Mouse (Mus musculus): ENCODE measurements around the gene Slc25a30. TPM values are rescaled to one million over a fixed set of nuclear protein-coding genes. Genes with fewer than 3 reads are reported as not detected.

The Slc25a30 gene
- polyA plus RNA-seq, 1 experiment from 2014 or later = 5.3 TPM

DNA sequence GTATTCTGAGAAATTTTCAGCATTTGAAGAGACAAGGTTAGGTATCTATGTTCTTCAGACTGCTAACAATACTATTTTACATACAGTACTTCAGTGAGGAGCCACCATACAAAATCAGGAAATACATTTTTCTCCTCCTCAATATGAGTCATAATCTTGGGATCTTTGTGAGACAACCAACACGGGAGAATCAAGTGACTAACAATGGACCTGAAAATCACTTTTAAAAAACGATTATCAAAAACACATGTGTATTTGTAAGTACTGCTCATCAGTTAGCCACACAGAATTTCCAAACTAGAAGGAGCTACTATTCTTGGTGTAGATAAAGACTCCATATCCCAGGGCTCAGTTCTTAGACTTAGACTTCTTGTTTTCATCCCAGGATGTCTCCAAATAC lies 55.5 kb downstream of the Slc25a30 start:
- 66% methylated on average over 2 of the region's 2 CpGs for WGBS
- H3K4me2 ChIP-seq (replicated peaks) = no peak overlapping the region
- H3K4me1 ChIP-seq = no peaks in the 10 kb centered on the region
- H3K9ac ChIP-seq = no peak overlapping the region
- H3K4me3 ChIP-seq = no peak overlapping the region
- ATAC-seq (ENCODE audit: insufficient number of reproducible peaks, insufficient read depth, low FRiP score, low TSS enrichment) = no peak
- H3K27me3 ChIP-seq = no peaks in the 10 kb centered on the region
- H3K27ac ChIP-seq = no peak overlapping the region
- H3K36me3 ChIP-seq = peaks cover 57% of the 10 kb centered on the region
- H3K9me3 ChIP-seq = no peaks in the 10 kb centered on the region

DNA sequence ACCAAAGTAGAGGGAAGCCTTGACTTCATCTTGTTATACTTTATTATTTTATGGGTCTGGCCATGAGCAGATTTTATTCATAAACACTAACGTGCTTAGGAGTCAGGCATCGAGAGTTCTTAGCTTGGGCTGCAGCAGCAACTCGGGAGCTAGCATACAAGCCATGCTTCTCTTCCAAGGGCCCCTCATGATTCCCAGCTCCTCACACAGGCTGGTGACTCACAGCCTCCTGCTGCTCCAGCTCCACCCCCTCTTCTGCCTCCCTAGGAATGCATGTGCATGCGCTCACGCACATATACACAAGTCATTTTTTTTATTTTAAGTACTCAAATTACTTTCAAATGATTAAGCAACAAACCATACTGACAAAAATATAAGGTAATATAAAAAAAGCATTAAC lies 58.7 kb downstream of the Slc25a30 start:
- no peak for ATAC-seq (ENCODE audit: insufficient number of reproducible peaks, insufficient read depth, low FRiP score, low TSS enrichment)
- 87% methylated on average over 5 of the region's 5 CpGs for WGBS

DNA sequence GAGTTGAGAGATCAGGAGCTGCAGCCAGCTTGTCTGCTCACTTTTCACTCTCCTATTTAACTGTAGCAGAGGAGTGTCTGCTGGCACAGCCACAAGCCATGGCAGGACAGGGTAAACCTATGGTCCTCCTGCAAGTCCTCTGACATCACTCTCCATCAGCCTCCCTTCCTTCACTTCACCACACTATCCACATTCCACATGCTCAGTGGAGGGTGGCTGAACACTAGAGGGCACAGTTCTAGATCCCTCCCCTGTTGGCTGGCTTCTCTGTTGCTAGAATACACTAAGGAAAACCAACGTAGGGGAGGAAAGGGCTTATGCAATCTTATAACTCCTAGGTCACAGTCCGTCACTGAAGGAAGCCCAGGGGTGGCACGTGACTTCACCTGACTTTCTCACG lies 59.8 kb downstream of the Slc25a30 start:
- Histone ChIP-seq H3K4me3 (no peak overlapping the region), H3K4me2 (replicated peaks) (no peak overlapping the region), H3K27me3 (no peaks in the 10 kb centered on the region), H3K9ac (no peak overlapping the region), H3K9me3 (no peaks in the 10 kb centered on the region), H3K36me3 (peaks cover 55% of the 10 kb centered on the region), H3K27ac (no peak overlapping the region), H3K4me1 (no peaks in the 10 kb centered on the region)
- 77% methylated on average over 4 of the region's 4 CpGs for WGBS
- ATAC-seq (ENCODE audit: insufficient number of reproducible peaks, insufficient read depth, low FRiP score, low TSS enrichment) = no peak

More for the DNA sequence above, 58.7 kb downstream of the Slc25a30 start:
- H3K9me3 ChIP-seq = no peaks in the 10 kb centered on the region
- H3K27me3 ChIP-seq = no peaks in the 10 kb centered on the region
- no peaks in the 10 kb centered on the region for H3K4me1 ChIP-seq
- peaks cover 57% of the 10 kb centered on the region for H3K36me3 ChIP-seq
- no peak overlapping the region for H3K9ac ChIP-seq
- H3K4me2 ChIP-seq (replicated peaks) = no peak overlapping the region
- no peak overlapping the region for H3K4me3 ChIP-seq
- no peak overlapping the region for H3K27ac ChIP-seq

DNA sequence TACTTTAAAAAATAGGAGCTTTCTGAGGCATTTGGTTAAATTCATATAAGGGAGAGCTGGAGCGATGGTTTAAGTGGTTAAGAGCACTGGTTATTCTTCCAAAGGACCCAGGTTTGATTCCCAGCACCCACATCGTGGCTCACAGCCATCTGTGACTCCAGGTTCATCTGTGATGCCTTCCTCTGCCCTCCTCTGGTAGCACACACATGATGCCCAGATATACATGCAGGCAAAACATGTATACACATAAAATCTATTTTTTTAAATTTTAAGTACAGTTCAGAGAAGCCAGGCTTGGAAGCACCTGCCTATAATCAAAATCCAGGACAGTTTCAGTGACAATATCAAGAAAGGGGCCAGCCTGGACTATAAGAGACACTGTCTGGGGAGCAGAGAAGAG lies 64.0 kb downstream of the Slc25a30 start:
- no peaks in the 10 kb centered on the region for H3K27me3 ChIP-seq
- H3K4me3 ChIP-seq = no peak overlapping the region
- WGBS = 92% methylated on average over 2 of the region's 2 CpGs
- H3K9me3 ChIP-seq = no peaks in the 10 kb centered on the region
- no peak overlapping the region for H3K4me2 ChIP-seq (replicated peaks)
- no peak overlapping the region for H3K9ac ChIP-seq
- H3K27ac ChIP-seq = no peak overlapping the region
- no peak for ATAC-seq (ENCODE audit: insufficient number of reproducible peaks, insufficient read depth, low FRiP score, low TSS enrichment)
- H3K4me1 ChIP-seq = no peaks in the 10 kb centered on the region
- H3K36me3 ChIP-seq = peaks cover 60% of the 10 kb centered on the region

DNA sequence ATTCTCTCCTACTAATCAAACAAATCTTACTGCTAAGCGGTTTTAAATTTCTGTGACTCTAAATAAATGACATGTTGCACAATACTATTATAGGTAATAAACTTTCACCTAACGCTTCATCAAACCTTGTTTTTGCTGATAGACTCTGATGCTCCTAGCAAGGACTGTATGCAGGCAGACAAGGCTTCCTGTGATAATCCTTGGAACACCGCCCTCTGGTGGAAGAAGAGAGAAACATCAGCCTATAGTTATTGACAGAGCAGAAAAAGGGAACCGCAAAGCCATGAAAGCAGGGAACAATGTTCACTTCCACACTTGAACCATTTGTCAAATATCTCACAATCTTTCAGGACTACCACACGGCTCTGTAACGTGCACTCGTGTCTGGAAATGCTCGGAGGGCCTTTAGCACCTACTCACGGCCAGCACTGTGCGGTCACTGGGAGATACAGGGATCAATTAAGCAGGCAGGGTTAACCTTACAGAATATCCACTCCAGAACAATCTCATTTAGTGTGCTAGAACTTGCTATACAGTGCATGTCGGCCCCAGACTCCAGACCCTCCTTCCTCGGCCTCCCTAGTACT lies 64.8 kb downstream of the Slc25a30 start:
- Histone ChIP-seq H3K9me3 (no peaks in the 10 kb centered on the region), H3K36me3 (peaks cover 62% of the 10 kb centered on the region), H3K27ac (no peak overlapping the region), H3K27me3 (no peaks in the 10 kb centered on the region), H3K4me2 (replicated peaks) (no peak overlapping the region), H3K4me3 (no peak overlapping the region), H3K4me1 (no peaks in the 10 kb centered on the region), H3K9ac (no peak overlapping the region)
- WGBS = 62% methylated on average over 12 of the region's 12 CpGs
- no peak for ATAC-seq (ENCODE audit: insufficient number of reproducible peaks, insufficient read depth, low FRiP score, low TSS enrichment)

DNA sequence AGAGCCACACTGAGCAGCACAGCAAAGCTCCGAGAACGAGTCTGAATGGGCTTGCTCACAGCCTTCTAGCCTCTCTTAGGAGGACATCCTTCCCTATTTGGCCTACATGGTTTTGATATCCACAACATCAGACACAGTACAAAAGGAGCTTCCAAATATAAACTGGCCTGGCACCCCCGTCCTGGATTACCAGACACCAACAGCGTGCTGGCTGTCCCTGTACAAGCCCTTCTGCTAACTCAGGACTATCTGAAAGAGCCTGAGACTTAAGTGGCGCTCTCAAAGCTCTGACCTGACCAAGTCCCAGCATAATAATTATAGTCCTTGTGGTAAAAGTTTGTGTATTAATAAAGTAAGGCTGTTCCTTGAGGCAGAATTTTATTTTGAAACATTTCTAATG lies 66.7 kb downstream of the Slc25a30 start:
- Histone ChIP-seq H3K27ac (no peak overlapping the region), H3K4me3 (no peak overlapping the region), H3K27me3 (no peaks in the 10 kb centered on the region), H3K4me1 (no peaks in the 10 kb centered on the region), H3K4me2 (replicated peaks) (no peak overlapping the region), H3K9ac (no peak overlapping the region), H3K9me3 (no peaks in the 10 kb centered on the region), H3K36me3 (peaks cover 71% of the 10 kb centered on the region)
- WGBS = 88% methylated on average over 5 of the region's 5 CpGs
- no peak for ATAC-seq (ENCODE audit: insufficient number of reproducible peaks, insufficient read depth, low FRiP score, low TSS enrichment)

DNA sequence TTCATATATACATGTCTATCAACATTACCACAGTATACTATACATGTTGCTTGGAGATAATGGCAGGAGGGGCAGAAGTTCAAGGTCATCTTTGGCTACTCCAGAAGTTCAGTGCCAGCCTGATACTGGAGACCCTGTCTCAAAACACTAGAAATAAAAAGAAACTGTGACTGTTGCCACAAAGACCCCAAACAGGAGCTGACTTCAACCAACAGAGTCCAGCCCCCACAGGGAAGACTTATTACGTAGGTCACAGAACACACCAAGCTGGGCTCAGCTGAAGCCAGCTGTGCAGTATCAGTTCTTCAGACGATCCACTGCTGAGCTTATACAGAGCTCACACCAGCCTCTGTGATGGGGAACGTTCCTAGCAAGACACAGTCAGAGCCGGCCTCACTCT lies 70.4 kb downstream of the Slc25a30 start:
- H3K36me3 ChIP-seq = peaks cover 70% of the 10 kb centered on the region
- no peaks in the 10 kb centered on the region for H3K27me3 ChIP-seq
- no peak for ATAC-seq (ENCODE audit: insufficient number of reproducible peaks, insufficient read depth, low FRiP score, low TSS enrichment)
- H3K9ac ChIP-seq = no peak overlapping the region
- no peak overlapping the region for H3K27ac ChIP-seq
- H3K9me3 ChIP-seq = no peaks in the 10 kb centered on the region
- WGBS = 94% methylated on average over 4 of the region's 4 CpGs
- H3K4me3 ChIP-seq = no peak overlapping the region
- no peaks in the 10 kb centered on the region for H3K4me1 ChIP-seq
- no peak overlapping the region for H3K4me2 ChIP-seq (replicated peaks)

DNA sequence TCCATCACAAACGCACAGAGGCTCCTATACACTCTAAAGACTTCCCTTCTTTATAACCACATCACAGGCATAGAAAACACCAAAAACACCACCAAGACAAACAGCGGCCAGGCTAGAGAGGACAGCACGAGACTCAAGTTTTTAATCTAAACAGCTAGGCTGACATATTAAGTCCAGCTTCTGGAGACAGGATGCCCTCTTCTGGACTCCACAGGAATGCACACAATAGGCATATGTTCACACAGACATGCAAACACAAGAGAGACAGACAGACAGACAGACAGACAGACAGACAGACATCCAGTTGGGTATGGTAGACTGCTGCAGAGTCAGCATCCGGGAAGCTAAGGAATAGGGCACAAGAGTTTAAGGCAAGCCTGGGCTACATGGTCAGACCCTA lies 73.2 kb downstream of the Slc25a30 start:
- H3K27me3 ChIP-seq = no peaks in the 10 kb centered on the region
- H3K9ac ChIP-seq = no peak overlapping the region
- H3K4me3 ChIP-seq = no peak overlapping the region
- no peak overlapping the region for H3K27ac ChIP-seq
- H3K4me2 ChIP-seq (replicated peaks) = no peak overlapping the region
- ATAC-seq (ENCODE audit: insufficient number of reproducible peaks, insufficient read depth, low FRiP score, low TSS enrichment) = no peak
- H3K9me3 ChIP-seq = no peaks in the 10 kb centered on the region
- no peaks in the 10 kb centered on the region for H3K4me1 ChIP-seq
- WGBS = 82% methylated on average over 4 of the region's 4 CpGs
- peaks cover 73% of the 10 kb centered on the region for H3K36me3 ChIP-seq

DNA sequence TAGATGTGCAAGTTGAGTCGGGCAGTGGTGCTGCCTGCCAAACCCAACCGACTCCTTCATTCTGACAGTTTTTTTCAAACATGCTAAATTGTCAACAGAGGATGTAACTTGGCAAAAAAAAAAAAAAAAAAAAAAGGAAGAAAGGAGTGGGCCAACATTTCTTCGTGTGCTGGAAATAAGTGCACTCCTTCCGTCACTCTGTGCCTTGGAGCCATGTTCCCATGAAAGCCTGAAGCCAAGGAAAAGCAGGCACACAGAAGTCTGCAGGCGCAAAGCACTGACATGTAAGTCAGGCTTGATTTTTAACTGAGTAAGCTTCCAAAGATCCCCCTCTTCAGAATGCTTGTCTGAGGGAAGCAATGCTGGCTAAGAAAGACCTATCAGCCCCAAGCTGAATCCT lies 74.2 kb downstream of the Slc25a30 start:
- Histone ChIP-seq H3K9me3 (no peaks in the 10 kb centered on the region), H3K27me3 (no peaks in the 10 kb centered on the region), H3K27ac (no peak overlapping the region), H3K4me1 (no peaks in the 10 kb centered on the region), H3K4me3 (no peak overlapping the region), H3K4me2 (replicated peaks) (no peak overlapping the region), H3K36me3 (peaks cover 73% of the 10 kb centered on the region), H3K9ac (no peak overlapping the region)
- no peak for ATAC-seq (ENCODE audit: insufficient number of reproducible peaks, insufficient read depth, low FRiP score, low TSS enrichment)
- WGBS = 88% methylated on average over 5 of the region's 5 CpGs

DNA sequence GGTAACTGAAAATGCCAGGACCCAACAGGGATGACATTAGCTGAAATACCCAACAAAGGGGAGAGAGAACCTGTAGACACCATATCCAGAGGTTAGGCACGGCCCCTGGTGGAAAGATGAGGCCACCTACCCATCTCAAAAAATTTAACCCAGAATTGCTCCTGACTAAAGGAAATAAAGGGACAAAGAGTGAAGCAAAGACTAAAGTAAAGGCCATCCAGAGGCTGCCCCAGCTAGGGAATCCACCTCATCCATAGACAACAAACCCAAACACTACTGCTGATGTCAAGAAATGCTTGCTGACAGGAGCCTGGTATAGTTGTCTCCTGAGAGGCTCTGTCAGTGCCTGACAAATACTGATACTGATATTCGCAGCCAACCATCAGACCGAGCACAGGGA lies 75.1 kb downstream of the Slc25a30 start:
- H3K4me3 ChIP-seq = no peak overlapping the region
- no peaks in the 10 kb centered on the region for H3K27me3 ChIP-seq
- H3K4me1 ChIP-seq = no peaks in the 10 kb centered on the region
- H3K27ac ChIP-seq = no peak overlapping the region
- H3K9ac ChIP-seq = no peak overlapping the region
- WGBS = 93% methylated on average over 3 of the region's 3 CpGs
- no peaks in the 10 kb centered on the region for H3K9me3 ChIP-seq
- ATAC-seq (ENCODE audit: insufficient number of reproducible peaks, insufficient read depth, low FRiP score, low TSS enrichment) = no peak
- H3K36me3 ChIP-seq = peaks cover 69% of the 10 kb centered on the region
- no peak overlapping the region for H3K4me2 ChIP-seq (replicated peaks)

Other genes with a start within 250 kb of the Slc25a30 start
- not detected in 2 replicates for gene Spert, start 193.9 kb downstream of the Slc25a30 start, polyA plus RNA-seq (2016; fragmentation: Nextera tagmentation; extraction: Ambion mirVana)
- gene Erich6b, start 144.8 kb downstream of the Slc25a30 start, polyA plus RNA-seq (2016; fragmentation: Nextera tagmentation; extraction: Ambion mirVana) = not detected in 2 replicates
- gene Cog3, start 32.5 kb downstream of the Slc25a30 start, polyA plus RNA-seq (2016; fragmentation: Nextera tagmentation; extraction: Ambion mirVana) = 25.4 and 27.1 TPM in 2 replicates
- gene Tpt1, start 58.1 kb upstream of the Slc25a30 start, polyA plus RNA-seq (2016; fragmentation: Nextera tagmentation; extraction: Ambion mirVana) = 956 and 977 TPM in 2 replicates
- 0.64 and 0.95 TPM in 2 replicates for gene Kctd4, start 168.0 kb upstream of the Slc25a30 start, polyA plus RNA-seq (2016; fragmentation: Nextera tagmentation; extraction: Ambion mirVana)
- gene Gtf2f2, start 223.8 kb upstream of the Slc25a30 start, polyA plus RNA-seq (2016; fragmentation: Nextera tagmentation; extraction: Ambion mirVana) = 37.7 and 39.5 TPM in 2 replicates